Mouse (Mus musculus): ENCODE measurements around the gene Ran.

DNA sequence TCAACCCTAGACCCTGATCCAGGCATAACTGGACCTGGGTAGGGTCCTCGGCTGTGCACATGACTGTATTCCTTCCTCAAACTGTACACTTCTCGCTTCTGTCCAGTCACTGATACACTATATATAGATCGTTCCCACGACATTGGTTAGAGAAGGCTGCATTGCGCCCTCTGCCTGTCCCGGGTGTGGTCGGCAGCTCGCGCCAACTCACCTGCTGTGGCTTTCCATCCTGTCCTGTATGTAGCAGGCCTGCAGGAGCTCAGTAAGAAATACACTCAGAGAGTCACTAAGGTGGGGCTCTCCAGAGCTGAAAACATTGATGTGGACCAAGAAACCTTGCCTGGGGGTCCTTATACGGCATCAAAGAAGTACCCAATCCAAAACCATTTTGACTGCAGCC lies 49.0 kb upstream of the Ran start:
- no peak for TF ChIP-seq CTCF (IDR thresholded peaks at IDR 0.05; ENCODE audit: low read depth)
- TF ChIP-seq EP300 (IDR thresholded peaks at IDR 0.05; ENCODE audit: low read depth) = no peak

All from liver, postnatal 0 days (tissue).